ENCODE assay signal across 8 mouse cellular contexts in genomic region chr4:155774971-155775740, GRCm38 (mm10). TPM values are rescaled to one million over a fixed set of nuclear protein-coding genes. Genes with fewer than 3 reads are reported as not detected.
DNase-seq lines count a peak whose midpoint lies in the region; ATAC-seq and TF ChIP-seq lines count a peak whose summit lies in the region.

No protein-coding gene starts in this region.

- WGBS in hindbrain, postnatal 0 days: 32% methylated on average over 9 of the region's 9 CpGs
- 49% methylated on average over 9 of the region's 9 CpGs for WGBS in limb, embryonic 14.5 days
- 61% methylated on average over 9 of the region's 9 CpGs for WGBS in neural tube, embryonic 12.5 days

- peak overlapping the region; percentile 44 for H3K9ac ChIP-seq in hindbrain, postnatal 0 days (replicated peaks; ENCODE audit: low read length)
- H3K9ac ChIP-seq in limb, embryonic 14.5 days (ENCODE audit: low read depth, low read length, severe bottlenecking): no peak overlapping the region
- 0 out of 2 replicates have a peak overlapping the region, but pooled peaks have one; percentile 45 for H3K9ac ChIP-seq in neural tube, embryonic 12.5 days

- TF ChIP-seq POLR2A in limb, embryonic 14.5 days (IDR thresholded peaks at IDR 0.05; ENCODE audit: borderline replicate concordance, extremely low read depth, insufficient read depth, insufficient read length): no peak

- H3K4me1 ChIP-seq in hindbrain, postnatal 0 days (ENCODE audit: insufficient read depth, low read length): peaks cover 8% of the 10 kb centered on the region; the same call in 1 of the 2 replicates
- peaks cover 12% of the 10 kb centered on the region for H3K4me1 ChIP-seq in limb, embryonic 14.5 days (ENCODE audit: control insufficient read depth, insufficient read depth, low read length)
- peaks cover 21% of the 10 kb centered on the region for H3K4me1 ChIP-seq in neural tube, embryonic 12.5 days

- peak overlapping the region; percentile 77 for H3K27ac ChIP-seq in hindbrain, postnatal 0 days
- H3K27ac ChIP-seq in limb, embryonic 14.5 days (replicated peaks; ENCODE audit: low read depth, low read length): peak overlapping the region; percentile 48; the same call in 1 of the 2 replicates
- H3K27ac ChIP-seq in neural tube, embryonic 12.5 days: no peak overlapping the region

- no peak for ATAC-seq in cerebellum, adult (ENCODE audit: insufficient number of reproducible peaks, low FRiP score, low TSS enrichment)
- no peak for ATAC-seq in hindbrain, postnatal 0 days
- ATAC-seq in limb, embryonic 14.5 days (ENCODE audit: low FRiP score, low read depth): no peak
- ATAC-seq in neural tube, embryonic 12.5 days (ENCODE audit: low FRiP score, low read depth): no peak

- H3K27me3 ChIP-seq in hindbrain, postnatal 0 days (ENCODE audit: insufficient read depth, low read length): no peaks in the 10 kb centered on the region
- H3K27me3 ChIP-seq in limb, embryonic 14.5 days (ENCODE audit: control insufficient read depth, insufficient read depth, low read length): no peaks in the 10 kb centered on the region
- peaks cover 26% of the 10 kb centered on the region for H3K27me3 ChIP-seq in neural tube, embryonic 12.5 days (replicated peaks)

- no peak for TF ChIP-seq CTCF in hindbrain, postnatal 0 days (IDR thresholded peaks at IDR 0.05; ENCODE audit: low read depth)

- H3K4me2 ChIP-seq in hindbrain, postnatal 0 days (ENCODE audit: low read depth, low read length): peak overlapping the region; percentile 67
- H3K4me2 ChIP-seq in limb, embryonic 14.5 days (replicated peaks; ENCODE audit: low read depth, low read length, severe bottlenecking): peak overlapping the region; percentile 92
- H3K4me2 ChIP-seq in neural tube, embryonic 12.5 days (replicated peaks): peak overlapping the region; percentile 67

- DNase-seq in cerebellum, adult 11-12 months: peak; percentile 79
- DNase-seq in cerebellum, postnatal 25 days: peak; percentile 68 to 69
- DNase-seq in gastrocnemius, postnatal 25 days: peak; percentile 72
- peak; percentile 52 for DNase-seq in hindbrain, postnatal 0 days (ENCODE audit: low spot score)
- no peak for DNase-seq in limb, embryonic 14.5 days (ENCODE audit: low spot score)
- DNase-seq in thymus, postnatal 0 days (ENCODE audit: low spot score): no peak

- peak overlapping the region; percentile 35 for H3K4me3 ChIP-seq in hindbrain, postnatal 0 days (ENCODE audit: low read length)
- peak overlapping the region; percentile 43 for H3K4me3 ChIP-seq in limb, embryonic 14.5 days (replicated peaks; ENCODE audit: low read length)
- no peak overlapping the region for H3K4me3 ChIP-seq in neural tube, embryonic 12.5 days

- no peaks in the 10 kb centered on the region for H3K36me3 ChIP-seq in hindbrain, postnatal 0 days (ENCODE audit: insufficient read depth, low read length)
- no peaks in the 10 kb centered on the region for H3K36me3 ChIP-seq in limb, embryonic 14.5 days (ENCODE audit: control insufficient read depth, insufficient read depth, low read length)
- H3K36me3 ChIP-seq in neural tube, embryonic 12.5 days: no peaks in the 10 kb centered on the region

- no peaks in the 10 kb centered on the region for H3K9me3 ChIP-seq in hindbrain, postnatal 0 days (ENCODE audit: low read length)
- no peaks in the 10 kb centered on the region for H3K9me3 ChIP-seq in limb, embryonic 14.5 days (ENCODE audit: control insufficient read depth, low read length)
- no peaks in the 10 kb centered on the region for H3K9me3 ChIP-seq in neural tube, embryonic 12.5 days

RNA-seq across cellular contexts. Expression of gene Vwa1, which starts 0.7 kb away (rescaled TPM):
- 1 to 10 TPM; 5.0 to 5.4 TPM for total RNA-seq in gastrocnemius, postnatal 25 days (2021)
- 43.3 and 55.5 TPM in 2 replicates for total RNA-seq in hindbrain, postnatal 0 days (2014; rRNA removed)
- polyA plus RNA-seq in hindbrain, postnatal 0 days (2015; fragmentation: Nextera tagmentation; extraction: Ambion mirVana): 27.8 and 29.4 TPM in 2 replicates
- 12.4 and 14.9 TPM in 2 replicates for polyA plus RNA-seq in limb, embryonic 14.5 days (2012; rRNA removed)
- 11.9 and 13.9 TPM in 2 replicates for polyA plus RNA-seq in limb, embryonic 14.5 days (2014; fragmentation: Nextera tagmentation; extraction: Ambion mirVana)
- polyA plus RNA-seq in neural tube, embryonic 12.5 days (2016; fragmentation: Nextera tagmentation; extraction: Ambion mirVana): 16.6 and 17.9 TPM in 2 replicates
- 8.6 and 9.0 TPM in 2 replicates for polyA plus RNA-seq in thymus, postnatal 0 days (2015; fragmentation: Nextera tagmentation; extraction: Ambion mirVana)

RNA-seq across cellular contexts. Expression of gene Tmem88b, which starts 10.5 kb away (rescaled TPM):
- total RNA-seq in gastrocnemius, postnatal 25 days (2021): under 1 TPM; 0.88 to 0.92 TPM
- 0.86 and 2.3 TPM in 2 replicates for total RNA-seq in hindbrain, postnatal 0 days (2014; rRNA removed)
- 1.0 and 1.2 TPM in 2 replicates for polyA plus RNA-seq in hindbrain, postnatal 0 days (2015; fragmentation: Nextera tagmentation; extraction: Ambion mirVana)
- 2.0 and 2.6 TPM in 2 replicates for polyA plus RNA-seq in limb, embryonic 14.5 days (2012; rRNA removed)
- polyA plus RNA-seq in limb, embryonic 14.5 days (2014; fragmentation: Nextera tagmentation; extraction: Ambion mirVana): 0.48 and 0.67 TPM in 2 replicates
- polyA plus RNA-seq in neural tube, embryonic 12.5 days (2016; fragmentation: Nextera tagmentation; extraction: Ambion mirVana): 0.56 and 0.86 TPM in 2 replicates
- 0.05 and 0.21 TPM in 2 replicates for polyA plus RNA-seq in thymus, postnatal 0 days (2015; fragmentation: Nextera tagmentation; extraction: Ambion mirVana)

RNA-seq across cellular contexts. Expression of gene Atad3a, which starts 14.3 kb away (rescaled TPM):
- 10 to 100 TPM; 26.3 to 31.4 TPM for total RNA-seq in gastrocnemius, postnatal 25 days (2021)
- total RNA-seq in hindbrain, postnatal 0 days (2014; rRNA removed): 65.7 and 83.4 TPM in 2 replicates
- polyA plus RNA-seq in hindbrain, postnatal 0 days (2015; fragmentation: Nextera tagmentation; extraction: Ambion mirVana): 68.8 and 72.2 TPM in 2 replicates
- 117 and 135 TPM in 2 replicates for polyA plus RNA-seq in limb, embryonic 14.5 days (2012; rRNA removed)
- polyA plus RNA-seq in limb, embryonic 14.5 days (2014; fragmentation: Nextera tagmentation; extraction: Ambion mirVana): 84.8 and 85.2 TPM in 2 replicates
- polyA plus RNA-seq in neural tube, embryonic 12.5 days (2016; fragmentation: Nextera tagmentation; extraction: Ambion mirVana): 85.2 and 90.7 TPM in 2 replicates
- 61.6 and 63.9 TPM in 2 replicates for polyA plus RNA-seq in thymus, postnatal 0 days (2015; fragmentation: Nextera tagmentation; extraction: Ambion mirVana)

RNA-seq across cellular contexts. Expression of gene Ankrd65, which starts 15.1 kb away (rescaled TPM):
- total RNA-seq in gastrocnemius, postnatal 25 days (2021): not detected
- not detected in 2 replicates for total RNA-seq in hindbrain, postnatal 0 days (2014; rRNA removed)
- polyA plus RNA-seq in hindbrain, postnatal 0 days (2015; fragmentation: Nextera tagmentation; extraction: Ambion mirVana): not detected in 2 replicates
- polyA plus RNA-seq in limb, embryonic 14.5 days (2012; rRNA removed): 0.23 TPM in 1 of 2 replicates, not detected in the other
- polyA plus RNA-seq in limb, embryonic 14.5 days (2014; fragmentation: Nextera tagmentation; extraction: Ambion mirVana): not detected in 2 replicates
- polyA plus RNA-seq in neural tube, embryonic 12.5 days (2016; fragmentation: Nextera tagmentation; extraction: Ambion mirVana): not detected in 2 replicates
- polyA plus RNA-seq in thymus, postnatal 0 days (2015; fragmentation: Nextera tagmentation; extraction: Ambion mirVana): 0.23 and 0.42 TPM in 2 replicates

RNA-seq across cellular contexts. Expression of gene Mrpl20, which starts 27.5 kb away (rescaled TPM):
- total RNA-seq in gastrocnemius, postnatal 25 days (2021): 10 to 100 TPM; 45.1 to 47.7 TPM
- total RNA-seq in hindbrain, postnatal 0 days (2014; rRNA removed): 75.4 and 87.5 TPM in 2 replicates
- 303 and 310 TPM in 2 replicates for polyA plus RNA-seq in hindbrain, postnatal 0 days (2015; fragmentation: Nextera tagmentation; extraction: Ambion mirVana)
- polyA plus RNA-seq in limb, embryonic 14.5 days (2012; rRNA removed): 72.2 and 97.5 TPM in 2 replicates
- polyA plus RNA-seq in limb, embryonic 14.5 days (2014; fragmentation: Nextera tagmentation; extraction: Ambion mirVana): 199 and 215 TPM in 2 replicates
- polyA plus RNA-seq in neural tube, embryonic 12.5 days (2016; fragmentation: Nextera tagmentation; extraction: Ambion mirVana): 226 and 242 TPM in 2 replicates
- 283 and 286 TPM in 2 replicates for polyA plus RNA-seq in thymus, postnatal 0 days (2015; fragmentation: Nextera tagmentation; extraction: Ambion mirVana)

Comparison
In these comparisons a context has a peak if more than half of its experiments do, and no peak if none do; other contexts are left out.
1. DNase-seq: peak in cerebellum, adult 11-12 months (single experiment), cerebellum, postnatal 25 days (2 of 2), gastrocnemius, postnatal 25 days (single experiment) and hindbrain, postnatal 0 days (single experiment); none in limb, embryonic 14.5 days (single experiment) and thymus, postnatal 0 days (single experiment).
2. Peak in every context shown above with its lines, with median percentiles within 50 percentile points of each other: H3K4me2 ChIP-seq.